Mouse (Mus musculus): ENCODE data around the gene Adam10. TPM values are rescaled to one million over a fixed set of nuclear protein-coding genes. Genes with fewer than 3 reads are reported as not detected.

Gene Adam10
- polyA plus RNA-seq, 1 experiment from 2014 or later, result 45.0 TPM

DNA sequence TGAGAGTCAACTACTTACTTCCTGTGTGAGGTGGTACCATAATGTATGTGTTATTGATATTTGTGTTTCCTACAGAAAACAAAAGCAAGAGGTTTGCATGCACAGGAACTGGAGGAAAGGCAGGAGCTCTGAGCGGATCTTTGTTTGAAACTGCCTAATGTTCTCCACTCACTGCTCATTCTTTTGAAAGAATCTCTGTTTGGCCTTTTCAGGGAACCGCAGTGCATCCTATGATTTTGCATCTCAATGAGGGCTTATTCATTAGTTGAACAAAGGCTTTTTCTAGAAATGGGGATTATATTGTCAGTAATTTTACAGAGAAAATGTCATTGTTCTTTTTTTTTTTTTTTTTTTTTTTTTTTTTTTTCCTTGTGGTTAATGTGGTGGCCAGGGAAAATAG is 50.7 kb downstream of the Adam10 start:
- Histone ChIP-seq H3K9ac (ENCODE audit: low read length) (no peak overlapping the region), H3K9me3 (replicated peaks; ENCODE audit: control insufficient read depth, low read length) (no peaks in the 10 kb centered on the region), H3K4me2 (ENCODE audit: low read length) (no peak overlapping the region), H3K27me3 (replicated peaks; ENCODE audit: control insufficient read depth, insufficient read depth, low read length) (no peaks in the 10 kb centered on the region), H3K4me1 (ENCODE audit: control insufficient read depth, insufficient read depth, low read length) (0 out of 2 replicates have a peak, but pooled peaks cover 3% of the 10 kb centered on the region), H3K4me3 (ENCODE audit: low read depth, low read length) (no peak overlapping the region), H3K36me3 (ENCODE audit: control insufficient read depth, insufficient read depth, low read length) (no peaks in the 10 kb centered on the region), H3K27ac (ENCODE audit: low read depth, low read length) (peak overlapping the region; percentile 41; the same call in 1 of the 2 replicates)
- ATAC-seq (no peak), DNase-seq (ENCODE audit: low spot score) (peak; percentile 50)
- 8% methylated on average over 2 of the region's 2 CpGs for WGBS

DNA sequence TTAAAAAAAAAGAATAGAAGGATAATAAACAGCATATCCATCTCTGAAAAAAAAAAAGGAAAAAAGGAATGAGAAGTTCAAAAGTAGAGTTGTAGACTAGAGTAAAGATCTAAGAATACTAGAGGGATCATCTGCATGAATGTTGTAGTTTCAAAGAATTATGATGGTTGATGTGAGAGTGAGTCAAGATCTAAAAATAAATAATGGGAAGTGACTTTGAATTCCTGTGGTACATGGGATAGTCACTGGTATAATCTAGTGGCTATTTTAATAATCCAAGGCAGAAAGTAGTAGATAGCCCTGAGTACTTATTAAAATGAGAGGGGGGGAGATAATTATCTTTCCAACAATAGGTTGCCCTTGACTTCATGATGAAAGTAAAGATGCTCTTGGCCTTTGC is 52.3 kb downstream of the Adam10 start:
- Histone ChIP-seq H3K36me3 (ENCODE audit: control insufficient read depth, insufficient read depth, low read length) (no peaks in the 10 kb centered on the region), H3K27ac (ENCODE audit: low read depth, low read length) (no peak overlapping the region), H3K4me2 (ENCODE audit: low read length) (no peak overlapping the region), H3K27me3 (replicated peaks; ENCODE audit: control insufficient read depth, insufficient read depth, low read length) (no peaks in the 10 kb centered on the region), H3K9me3 (replicated peaks; ENCODE audit: control insufficient read depth, low read length) (no peaks in the 10 kb centered on the region), H3K4me1 (ENCODE audit: control insufficient read depth, insufficient read depth, low read length) (0 out of 2 replicates have a peak, but pooled peaks cover 3% of the 10 kb centered on the region), H3K9ac (ENCODE audit: low read length) (no peak overlapping the region), H3K4me3 (ENCODE audit: low read depth, low read length) (no peak overlapping the region)
- DNase-seq (ENCODE audit: low spot score), result no peak
- no peak for ATAC-seq

DNA sequence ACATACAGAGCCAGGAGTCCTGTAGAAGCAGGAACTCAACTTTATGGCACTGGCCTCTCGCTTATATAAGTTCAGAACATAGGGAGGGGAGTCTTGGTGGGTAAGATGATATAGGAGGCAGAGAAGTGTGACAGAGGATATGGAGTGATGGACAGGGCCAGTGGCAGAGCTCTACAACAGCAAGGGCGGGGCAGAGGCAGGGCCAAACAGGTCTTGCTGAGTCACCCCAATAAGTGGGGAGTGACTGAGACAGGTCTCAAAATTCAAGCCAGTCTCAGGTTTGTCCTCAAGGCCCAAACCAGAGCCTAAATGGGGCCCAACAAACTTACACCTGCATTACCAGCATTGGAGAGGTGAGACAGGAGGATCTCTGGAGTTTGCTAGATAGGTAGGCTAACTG is 54.4 kb downstream of the Adam10 start:
- Histone ChIP-seq H3K27ac (ENCODE audit: low read depth, low read length) (no peak overlapping the region), H3K4me1 (ENCODE audit: control insufficient read depth, insufficient read depth, low read length) (0 out of 2 replicates have a peak, but pooled peaks cover 3% of the 10 kb centered on the region), H3K9me3 (replicated peaks; ENCODE audit: control insufficient read depth, low read length) (no peaks in the 10 kb centered on the region), H3K4me2 (ENCODE audit: low read length) (no peak overlapping the region), H3K4me3 (ENCODE audit: low read depth, low read length) (no peak overlapping the region), H3K27me3 (replicated peaks; ENCODE audit: control insufficient read depth, insufficient read depth, low read length) (no peaks in the 10 kb centered on the region), H3K36me3 (ENCODE audit: control insufficient read depth, insufficient read depth, low read length) (no peaks in the 10 kb centered on the region), H3K9ac (ENCODE audit: low read length) (no peak overlapping the region)
- 100% methylated on average over 2 of the region's 2 CpGs for WGBS
- ATAC-seq, result no peak
- DNase-seq (ENCODE audit: low spot score), result no peak

DNA sequence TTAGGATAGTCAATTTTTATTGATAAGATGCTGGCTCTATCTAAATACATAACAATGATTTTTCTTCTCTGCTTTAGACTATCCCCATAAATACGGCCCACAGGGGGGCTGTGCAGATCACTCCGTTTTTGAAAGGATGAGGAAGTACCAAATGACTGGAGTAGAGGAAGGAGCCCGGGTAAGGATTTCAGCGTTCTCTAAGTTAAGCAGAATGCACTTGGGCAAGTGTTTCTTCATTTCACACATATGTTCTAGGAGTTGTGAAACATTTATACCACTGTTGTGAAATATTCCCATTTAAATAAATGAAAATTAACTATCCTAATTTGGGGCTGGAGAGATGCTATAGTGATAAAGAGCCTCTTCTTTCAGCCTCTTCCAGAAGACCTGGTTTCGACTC is 61.2 kb downstream of the Adam10 start:
- H3K36me3 ChIP-seq (ENCODE audit: control insufficient read depth, insufficient read depth, low read length), result peaks cover 8% of the 10 kb centered on the region
- 87% methylated on average over 5 of the region's 5 CpGs for WGBS
- H3K9ac ChIP-seq (ENCODE audit: low read length), result no peak overlapping the region
- no peak for DNase-seq (ENCODE audit: low spot score)
- ATAC-seq, result no peak
- no peaks in the 10 kb centered on the region for H3K27me3 ChIP-seq (replicated peaks; ENCODE audit: control insufficient read depth, insufficient read depth, low read length)
- no peak overlapping the region for H3K4me2 ChIP-seq (ENCODE audit: low read length)
- no peaks in the 10 kb centered on the region for H3K9me3 ChIP-seq (replicated peaks; ENCODE audit: control insufficient read depth, low read length)
- no peak overlapping the region for H3K27ac ChIP-seq (ENCODE audit: low read depth, low read length)
- no peaks in the 10 kb centered on the region for H3K4me1 ChIP-seq (ENCODE audit: control insufficient read depth, insufficient read depth, low read length)
- no peak overlapping the region for H3K4me3 ChIP-seq (ENCODE audit: low read depth, low read length)

DNA sequence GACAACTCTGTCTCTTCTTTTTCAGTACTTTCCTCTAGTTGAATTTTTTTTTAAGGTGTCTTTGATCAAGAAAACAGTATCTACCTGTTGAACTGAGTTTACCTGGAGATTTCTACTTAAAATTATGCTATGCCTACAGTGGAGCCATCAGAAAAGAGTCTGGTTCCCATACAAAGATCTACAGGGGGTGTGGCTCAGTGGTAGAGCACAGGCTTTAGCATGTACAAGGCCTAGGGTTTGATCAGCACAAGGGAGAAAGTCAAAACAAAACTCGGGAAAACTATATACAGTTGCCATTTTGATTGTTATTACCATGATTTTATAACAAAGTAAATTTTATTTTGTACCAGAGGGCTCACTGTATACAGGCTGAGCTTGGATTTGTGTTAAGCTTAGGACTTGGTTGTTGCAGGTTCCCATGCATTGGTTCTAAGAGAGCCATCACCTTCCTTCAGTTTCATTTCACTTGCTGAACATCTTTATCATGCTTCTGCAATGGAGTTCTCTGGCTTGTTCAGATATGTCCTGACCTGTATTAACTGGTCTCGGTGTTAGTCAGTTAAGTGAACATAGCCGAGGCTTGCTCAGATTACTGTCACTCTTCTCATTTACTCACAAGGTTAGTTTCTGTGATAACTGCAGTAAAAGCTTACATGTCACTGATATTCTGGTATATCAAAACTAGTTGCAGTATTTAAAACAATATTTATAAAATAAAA is 72.9 kb downstream of the Adam10 start:
- H3K4me1 ChIP-seq (ENCODE audit: control insufficient read depth, insufficient read depth, low read length), result no peaks in the 10 kb centered on the region
- WGBS, result 89% methylated on average over 3 of the region's 3 CpGs
- peaks cover 29% of the 10 kb centered on the region for H3K36me3 ChIP-seq (ENCODE audit: control insufficient read depth, insufficient read depth, low read length)

DNA sequence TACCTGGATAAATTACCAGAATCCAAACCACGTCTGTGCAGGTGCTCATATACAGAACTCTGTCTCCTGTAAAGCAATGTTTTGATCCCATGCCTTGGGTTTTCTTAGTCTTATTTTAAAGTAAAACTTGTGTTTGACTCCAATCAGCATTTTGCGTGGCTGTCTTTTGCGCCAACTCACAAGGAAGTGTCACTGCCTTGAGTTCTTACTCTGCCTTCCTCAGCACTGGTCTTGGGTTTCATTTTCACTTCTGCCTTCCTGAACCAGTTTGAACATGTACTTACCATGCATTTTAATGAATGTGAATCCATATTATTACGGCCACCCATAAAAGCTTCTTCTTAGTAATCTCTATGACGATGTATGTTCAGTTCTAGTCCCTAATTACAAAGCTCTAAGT is 82.2 kb downstream of the Adam10 start:
- peaks cover 18% of the 10 kb centered on the region for H3K36me3 ChIP-seq (ENCODE audit: control insufficient read depth, insufficient read depth, low read length)
- 90% methylated on average over 5 of the region's 5 CpGs for WGBS
- H3K4me1 ChIP-seq (ENCODE audit: control insufficient read depth, insufficient read depth, low read length), result no peaks in the 10 kb centered on the region
- DNase-seq (ENCODE audit: low spot score) (no peak), ATAC-seq (no peak)
- no peak overlapping the region for H3K9ac ChIP-seq (ENCODE audit: low read length)
- H3K4me2 ChIP-seq (ENCODE audit: low read length), result no peak overlapping the region
- no peak overlapping the region for H3K4me3 ChIP-seq (ENCODE audit: low read depth, low read length)
- H3K27ac ChIP-seq (ENCODE audit: low read depth, low read length), result no peak overlapping the region
- no peaks in the 10 kb centered on the region for H3K9me3 ChIP-seq (replicated peaks; ENCODE audit: control insufficient read depth, low read length)
- H3K27me3 ChIP-seq (replicated peaks; ENCODE audit: control insufficient read depth, insufficient read depth, low read length), result no peaks in the 10 kb centered on the region

More for the DNA sequence above, 72.9 kb downstream of the Adam10 start:
- DNase-seq (ENCODE audit: low spot score) (no peak), ATAC-seq (no peak)
- no peak overlapping the region for H3K27ac ChIP-seq (ENCODE audit: low read depth, low read length)
- H3K27me3 ChIP-seq (replicated peaks; ENCODE audit: control insufficient read depth, insufficient read depth, low read length), result no peaks in the 10 kb centered on the region
- no peak overlapping the region for H3K9ac ChIP-seq (ENCODE audit: low read length)
- H3K9me3 ChIP-seq (replicated peaks; ENCODE audit: control insufficient read depth, low read length), result no peaks in the 10 kb centered on the region
- H3K4me2 ChIP-seq (ENCODE audit: low read length), result no peak overlapping the region
- no peak overlapping the region for H3K4me3 ChIP-seq (ENCODE audit: low read depth, low read length)

DNA sequence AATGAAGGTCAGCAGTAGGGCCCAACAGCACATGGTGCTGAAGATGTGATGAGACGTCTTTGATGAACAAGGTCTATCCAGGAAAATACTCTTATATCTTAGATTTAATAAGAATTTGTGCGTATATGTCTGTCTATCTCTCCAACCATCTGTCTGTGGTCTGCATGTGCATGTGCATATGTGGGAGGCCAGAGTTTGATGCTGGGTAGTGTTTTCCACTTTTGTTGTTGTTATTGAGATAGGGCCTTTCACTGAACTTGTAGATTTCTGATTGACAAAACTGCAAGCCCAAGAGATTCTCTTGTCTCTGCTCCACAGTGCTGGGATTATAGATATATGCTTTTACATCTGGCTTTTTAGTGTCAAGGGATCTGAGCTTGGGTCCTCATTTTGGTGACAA is 96.7 kb downstream of the Adam10 start:
- Histone ChIP-seq H3K27ac (ENCODE audit: low read depth, low read length) (no peak overlapping the region), H3K4me3 (ENCODE audit: low read depth, low read length) (no peak overlapping the region), H3K4me1 (ENCODE audit: control insufficient read depth, insufficient read depth, low read length) (0 out of 2 replicates have a peak, but pooled peaks cover 2% of the 10 kb centered on the region), H3K36me3 (ENCODE audit: control insufficient read depth, insufficient read depth, low read length) (peaks cover 18% of the 10 kb centered on the region; the same call in 1 of the 2 replicates), H3K9ac (ENCODE audit: low read length) (no peak overlapping the region), H3K9me3 (replicated peaks; ENCODE audit: control insufficient read depth, low read length) (no peaks in the 10 kb centered on the region), H3K27me3 (replicated peaks; ENCODE audit: control insufficient read depth, insufficient read depth, low read length) (no peaks in the 10 kb centered on the region), H3K4me2 (ENCODE audit: low read length) (no peak overlapping the region)
- ATAC-seq (no peak), DNase-seq (ENCODE audit: low spot score) (no peak)
- WGBS, result 98% methylated on average over 2 of the region's 2 CpGs

DNA sequence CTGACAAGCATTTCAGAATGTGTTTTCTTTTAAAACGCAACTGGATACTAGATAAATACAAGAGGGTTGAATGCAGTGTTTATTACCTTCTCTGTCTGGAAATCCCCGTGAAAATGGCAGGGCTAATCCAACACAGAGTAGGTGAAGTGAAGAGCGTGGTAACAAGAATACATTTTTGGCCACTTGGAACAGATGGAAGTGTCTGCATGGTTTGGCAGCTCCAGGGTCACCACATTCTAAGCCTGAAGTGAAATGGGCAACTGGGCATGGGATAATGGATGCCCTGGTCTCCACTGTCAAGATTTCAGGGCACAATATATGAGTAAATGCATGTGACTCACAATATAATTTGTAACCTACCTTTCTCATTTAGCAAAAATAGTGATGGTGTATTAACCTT is 103.4 kb downstream of the Adam10 start:
- Histone ChIP-seq H3K36me3 (ENCODE audit: control insufficient read depth, insufficient read depth, low read length) (peaks cover 9% of the 10 kb centered on the region; the same call in 1 of the 2 replicates), H3K4me3 (ENCODE audit: low read depth, low read length) (no peak overlapping the region), H3K9ac (ENCODE audit: low read length) (no peak overlapping the region), H3K9me3 (replicated peaks; ENCODE audit: control insufficient read depth, low read length) (no peaks in the 10 kb centered on the region), H3K27ac (ENCODE audit: low read depth, low read length) (no peak overlapping the region), H3K4me1 (ENCODE audit: control insufficient read depth, insufficient read depth, low read length) (no peaks in the 10 kb centered on the region), H3K4me2 (ENCODE audit: low read length) (no peak overlapping the region), H3K27me3 (replicated peaks; ENCODE audit: control insufficient read depth, insufficient read depth, low read length) (no peaks in the 10 kb centered on the region)
- ATAC-seq, result no peak
- DNase-seq (ENCODE audit: low spot score), result no peak
- 89% methylated on average over 3 of the region's 3 CpGs for WGBS

DNA sequence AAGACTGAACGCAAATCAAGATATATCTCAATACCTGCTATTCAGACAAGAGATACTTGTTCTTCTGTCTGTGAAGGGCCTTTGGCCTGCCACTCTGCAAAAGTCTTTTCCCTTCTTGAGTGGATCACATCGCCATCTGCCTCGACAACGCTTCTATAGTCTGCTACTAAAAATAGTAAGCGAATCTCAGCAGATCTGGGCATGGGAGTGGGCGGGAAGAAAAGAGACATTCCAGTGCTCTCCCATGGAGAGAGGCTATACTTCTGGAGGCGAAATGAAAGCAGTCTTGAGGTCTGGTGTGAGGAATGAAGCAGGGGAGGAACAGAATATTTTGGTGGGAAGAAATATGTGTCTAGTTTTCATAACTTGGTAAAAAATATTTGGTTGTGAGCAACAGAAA is 109.9 kb downstream of the Adam10 start:
- Histone ChIP-seq H3K4me1 (ENCODE audit: control insufficient read depth, insufficient read depth, low read length) (no peaks in the 10 kb centered on the region), H3K27me3 (replicated peaks; ENCODE audit: control insufficient read depth, insufficient read depth, low read length) (no peaks in the 10 kb centered on the region), H3K27ac (ENCODE audit: low read depth, low read length) (no peak overlapping the region), H3K4me3 (ENCODE audit: low read depth, low read length) (no peak overlapping the region), H3K36me3 (ENCODE audit: control insufficient read depth, insufficient read depth, low read length) (no peaks in the 10 kb centered on the region), H3K9me3 (replicated peaks; ENCODE audit: control insufficient read depth, low read length) (no peaks in the 10 kb centered on the region), H3K4me2 (ENCODE audit: low read length) (no peak overlapping the region), H3K9ac (ENCODE audit: low read length) (no peak overlapping the region)
- no peak for DNase-seq (ENCODE audit: low spot score)
- ATAC-seq, result no peak
- WGBS, result 87% methylated on average over 7 of the region's 7 CpGs
